Mouse (Mus musculus) heart, embryonic 16.5 days (tissue): ENCODE data around the gene Itga9. TPM values are rescaled to one million over a fixed set of nuclear protein-coding genes. Genes with fewer than 3 reads are reported as not detected.

Experiments
- ATAC-seq: fragments of 200-750 bp; cut with Nextera tagmentation; replicated peaks from 2 replicates; pipeline ENCODE4 v1.8.0; 2017; ENCODE audit warnings: moderate number of reproducible peaks; ENCODE audit not compliant: insufficient read depth, low FRiP score; ENCODE audit errors: extremely low read depth
- H3K27ac ChIP-seq: fragments of 300-500 bp; sonication (generic); 2 replicates; pipeline ENCODE4 v1.5.1; 2014; ENCODE audit warnings: mild to moderate bottlenecking, low read length, control low read depth, moderate library complexity
- H3K27me3 ChIP-seq: fragments of 300-500 bp; sonication (generic); 2 replicates; pipeline ENCODE4 v1.6.1; 2014; ENCODE audit warnings: low read length, mixed read lengths; ENCODE audit not compliant: control insufficient read depth, insufficient read depth
- H3K36me3 ChIP-seq: fragments of 300-500 bp; sonication (generic); 2 replicates; pipeline ENCODE4 v1.6.1; 2014; ENCODE audit not compliant: control insufficient read depth, insufficient read depth
- H3K4me1 ChIP-seq: fragments of 300-500 bp; sonication (generic); 2 replicates; pipeline ENCODE4 v1.6.1; 2014; ENCODE audit warnings: low read length, mixed read lengths; ENCODE audit not compliant: control insufficient read depth, insufficient read depth
- H3K4me2 ChIP-seq: fragments of 300-500 bp; sonication (generic); 2 replicates; pipeline ENCODE4 v1.6.1; 2014; ENCODE audit warnings: low read depth, mild to moderate bottlenecking, control low read depth, low read length
- H3K4me3 ChIP-seq: fragments of 300-500 bp; sonication (generic); 2 replicates; pipeline ENCODE4 v1.5.1; 2014; ENCODE audit warnings: mild to moderate bottlenecking, control low read depth, low read length
- H3K9ac ChIP-seq: fragments of 300-500 bp; sonication (generic); 2 replicates; pipeline ENCODE4 v1.6.1; 2014; ENCODE audit warnings: low read length, control low read depth
- H3K9me3 ChIP-seq: fragments of 300-500 bp; sonication (generic); replicated peaks from 2 replicates; pipeline ENCODE4 v1.6.1; 2016; ENCODE audit warnings: low read length; ENCODE audit not compliant: control insufficient read depth
- WGBS: fragments of 180-500 bp; shearing (Covaris S2); extraction: QIAGEN DNeasy Blood & Tissue Kit; methylation state at CpG from one replicate; pipeline ENCODE4 v1.1.7; 2014; 5-methylcytosine and 5-hydroxymethylcytosine counted together
- polyA plus RNA-seq: library from polyadenylated mRNA; unstranded; fragments of >200 nt; fragmentation: Nextera tagmentation; extraction: Ambion mirVana; gene quantifications from 2 replicates; pipeline ENCODE4 v1.2.1, GENCODE M21; 2015

Itga9 gene
- polyA plus RNA-seq, 1 experiment from 2014 or later, result 3.1 TPM

GRCm38 (mm10) chr9:118653436-118653835 lies 46.9 kb downstream of the Itga9 start:
- WGBS, result 68% methylated on average over 1 of the region's 1 CpGs
- no peaks in the 10 kb centered on the region for H3K27me3 ChIP-seq
- no peak for ATAC-seq

GRCm38 (mm10) chr9:118654969-118655368 lies 48.5 kb downstream of the Itga9 start:
- H3K4me1 ChIP-seq, result peaks cover 9% of the 10 kb centered on the region
- H3K4me3 ChIP-seq, result no peak overlapping the region
- H3K27ac ChIP-seq, result no peak overlapping the region
- no peak overlapping the region for H3K9ac ChIP-seq
- H3K27me3 ChIP-seq, result no peaks in the 10 kb centered on the region
- no peaks in the 10 kb centered on the region for H3K9me3 ChIP-seq
- peaks cover 9% of the 10 kb centered on the region; the same call in 1 of the 2 replicates for H3K36me3 ChIP-seq
- 31% methylated on average over 6 of the region's 6 CpGs for WGBS
- no peak overlapping the region for H3K4me2 ChIP-seq
- no peak; the same call in 1 of the 2 replicates for ATAC-seq

More at GRCm38 (mm10) chr9:118653436-118653835, 46.9 kb downstream of the Itga9 start:
- Histone ChIP-seq H3K9me3 (no peaks in the 10 kb centered on the region), H3K9ac (no peak overlapping the region), H3K27ac (0 out of 2 replicates have a peak overlapping the region, but pooled peaks have one; percentile 7), H3K36me3 (peaks cover 9% of the 10 kb centered on the region; the same call in 1 of the 2 replicates), H3K4me2 (no peak overlapping the region), H3K4me3 (no peak overlapping the region), H3K4me1 (peaks cover 9% of the 10 kb centered on the region)

- no peak overlapping the region for H3K4me2 ChIP-seq
- no peaks in the 10 kb centered on the region for H3K27me3 ChIP-seq
- WGBS, result 63% methylated on average over 3 of the region's 3 CpGs
- H3K27ac ChIP-seq, result no peak overlapping the region
- no peaks in the 10 kb centered on the region for H3K9me3 ChIP-seq
- H3K9ac ChIP-seq, result no peak overlapping the region
- H3K4me1 ChIP-seq, result peaks cover 9% of the 10 kb centered on the region
- H3K4me3 ChIP-seq, result no peak overlapping the region
- peaks cover 9% of the 10 kb centered on the region; the same call in 1 of the 2 replicates for H3K36me3 ChIP-seq
- no peak for ATAC-seq
These were observed 49.2 kb downstream of the Itga9 start for GRCm38 (mm10) chr9:118655726-118656125.

GRCm38 (mm10) chr9:118658159-118658558 lies 51.7 kb downstream of the Itga9 start:
- Histone ChIP-seq H3K4me2 (no peak overlapping the region), H3K9me3 (no peaks in the 10 kb centered on the region), H3K27ac (no peak overlapping the region), H3K4me1 (peaks cover 3% of the 10 kb centered on the region), H3K9ac (no peak overlapping the region), H3K36me3 (peaks cover 13% of the 10 kb centered on the region), H3K4me3 (no peak overlapping the region), H3K27me3 (no peaks in the 10 kb centered on the region)
- no peak for ATAC-seq
- WGBS, result 82% methylated on average over 7 of the region's 7 CpGs

- H3K36me3 ChIP-seq, result peaks cover 9% of the 10 kb centered on the region
- 79% methylated on average over 5 of the region's 5 CpGs for WGBS
- no peak overlapping the region for H3K9ac ChIP-seq
- no peak overlapping the region for H3K4me3 ChIP-seq
- H3K9me3 ChIP-seq, result no peaks in the 10 kb centered on the region
- no peak for ATAC-seq
- no peaks in the 10 kb centered on the region for H3K27me3 ChIP-seq
- H3K4me2 ChIP-seq, result no peak overlapping the region
- no peak overlapping the region for H3K27ac ChIP-seq
- peaks cover 1% of the 10 kb centered on the region for H3K4me1 ChIP-seq
These were observed 53.3 kb downstream of the Itga9 start for GRCm38 (mm10) chr9:118659809-118660208.

- H3K4me1 ChIP-seq, result no peaks in the 10 kb centered on the region
- no peak overlapping the region for H3K9ac ChIP-seq
- H3K4me3 ChIP-seq, result no peak overlapping the region
- H3K27me3 ChIP-seq, result no peaks in the 10 kb centered on the region
- H3K27ac ChIP-seq, result no peak overlapping the region
- no peak for ATAC-seq
- H3K4me2 ChIP-seq, result no peak overlapping the region
- no peaks in the 10 kb centered on the region for H3K9me3 ChIP-seq
- WGBS, result 46% methylated on average over 7 of the region's 7 CpGs
- peaks cover 9% of the 10 kb centered on the region for H3K36me3 ChIP-seq
These were observed 53.8 kb downstream of the Itga9 start for GRCm38 (mm10) chr9:118660259-118660658.

- no peak overlapping the region for H3K9ac ChIP-seq
- H3K36me3 ChIP-seq, result peaks cover 20% of the 10 kb centered on the region
- H3K4me1 ChIP-seq, result no peaks in the 10 kb centered on the region
- H3K9me3 ChIP-seq, result peaks cover 9% of the 10 kb centered on the region
- no peak overlapping the region for H3K4me3 ChIP-seq
- no peak overlapping the region for H3K27ac ChIP-seq
- ATAC-seq, result no peak
- no peak overlapping the region for H3K4me2 ChIP-seq
- no peaks in the 10 kb centered on the region for H3K27me3 ChIP-seq
- 78% methylated on average over 8 of the region's 8 CpGs for WGBS
These were observed 55.5 kb downstream of the Itga9 start for GRCm38 (mm10) chr9:118662026-118662425.

GRCm38 (mm10) chr9:118662476-118662875 lies 56.0 kb downstream of the Itga9 start:
- WGBS, result 86% methylated on average over 10 of the region's 10 CpGs
- no peaks in the 10 kb centered on the region for H3K4me1 ChIP-seq
- no peak overlapping the region for H3K4me2 ChIP-seq
- H3K27ac ChIP-seq, result no peak overlapping the region
- no peak for ATAC-seq
- H3K9ac ChIP-seq, result no peak overlapping the region
- H3K27me3 ChIP-seq, result no peaks in the 10 kb centered on the region
- H3K9me3 ChIP-seq, result peaks cover 10% of the 10 kb centered on the region
- no peak overlapping the region for H3K4me3 ChIP-seq
- H3K36me3 ChIP-seq, result peaks cover 20% of the 10 kb centered on the region

GRCm38 (mm10) chr9:118663938-118664337 lies 57.4 kb downstream of the Itga9 start:
- no peaks in the 10 kb centered on the region for H3K27me3 ChIP-seq
- no peaks in the 10 kb centered on the region for H3K4me1 ChIP-seq
- H3K9me3 ChIP-seq, result peaks cover 10% of the 10 kb centered on the region
- no peak for ATAC-seq
- H3K9ac ChIP-seq, result no peak overlapping the region
- H3K4me3 ChIP-seq, result no peak overlapping the region
- 76% methylated on average over 6 of the region's 6 CpGs for WGBS
- H3K27ac ChIP-seq, result no peak overlapping the region
- H3K36me3 ChIP-seq, result peaks cover 20% of the 10 kb centered on the region
- no peak overlapping the region for H3K4me2 ChIP-seq
